Mouse (Mus musculus) ovary, postnatal 14 days (tissue): ENCODE measurements at regions not wholly inside any gene's neighbourhood (a gene's known extent, or its start where the extent isn't known, plus 50 kb on each side); places are given as distances from the start of the nearest gene placed in this dataset.

Experiments used
- DNase-seq: peaks from one replicate; pipeline ENCODE4 v3.0.0; 2022; ENCODE audit warnings: low spot score

GRCm38 (mm10) chr14:80484256-80484655 is 500.4 kb downstream of the Olfm4 start:
- DNase-seq: no peak

- DNase-seq: no peak
Measured at GRCm38 (mm10) chr14:80485149-80485548, 501.3 kb downstream of the Olfm4 start.

- DNase-seq: no peak
Measured at GRCm38 (mm10) chr14:80486605-80487004, 502.7 kb downstream of the Olfm4 start.

DNA sequence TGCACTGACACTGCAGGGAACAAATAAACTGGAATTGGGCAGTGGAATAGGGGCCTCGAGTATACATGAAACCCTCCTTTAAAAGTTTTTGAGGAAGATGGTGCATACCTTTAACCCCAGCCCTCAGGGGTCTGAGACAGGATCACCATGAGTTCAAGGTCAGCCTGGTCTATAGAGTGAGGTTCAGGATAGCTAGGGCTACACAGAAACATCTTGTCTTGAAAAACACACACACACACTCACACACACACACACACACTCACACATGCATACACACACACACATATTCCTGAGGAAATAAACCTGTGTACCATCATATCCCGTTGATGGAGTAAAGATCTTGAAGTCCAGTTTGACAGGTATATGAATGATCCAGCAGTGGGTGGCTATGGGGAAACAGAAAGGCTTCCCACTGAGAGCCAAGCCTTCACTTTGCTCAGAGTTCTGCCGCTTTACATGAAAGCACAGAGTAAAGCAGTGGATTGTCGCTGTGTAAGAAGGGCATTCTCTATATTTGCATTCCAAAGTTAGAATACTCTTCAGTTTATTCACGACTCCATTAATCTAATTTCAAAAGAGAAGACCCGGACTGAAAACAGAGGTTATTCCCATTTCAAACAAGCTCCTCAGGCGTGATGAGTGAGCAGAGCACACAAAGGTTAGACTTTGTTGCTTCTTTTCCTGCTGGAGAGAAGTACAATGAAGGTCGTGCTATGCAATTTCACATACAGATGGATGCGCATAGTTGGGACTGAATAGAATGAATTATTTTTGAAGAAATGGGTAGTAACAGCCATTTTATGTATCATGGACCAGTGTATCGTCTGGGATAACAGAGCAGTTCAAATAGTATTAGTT is 508.4 kb downstream of the Olfm4 start:
- DNase-seq: no peak

DNA sequence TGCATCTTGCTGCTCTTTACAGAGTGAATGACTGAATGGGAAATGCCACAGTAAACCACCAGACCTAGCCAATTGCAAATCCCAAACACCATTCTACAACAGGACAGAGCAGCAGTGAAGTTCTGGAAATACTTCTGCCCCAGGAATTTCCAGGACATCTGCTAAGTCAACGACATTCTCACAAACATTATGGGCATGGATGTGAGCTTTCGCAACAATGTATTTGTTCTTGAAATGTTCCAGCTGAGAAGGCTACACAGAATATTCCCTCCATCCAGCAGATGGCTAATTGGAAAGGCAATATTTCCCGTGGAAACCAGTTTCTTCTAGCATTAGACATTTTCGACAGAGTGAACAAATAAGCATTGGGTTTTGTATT is 509.0 kb downstream of the Olfm4 start:
- no peak for DNase-seq

- no peak for DNase-seq
Measured at GRCm38 (mm10) chr14:80504351-80504750, 520.5 kb downstream of the Olfm4 start.

DNA sequence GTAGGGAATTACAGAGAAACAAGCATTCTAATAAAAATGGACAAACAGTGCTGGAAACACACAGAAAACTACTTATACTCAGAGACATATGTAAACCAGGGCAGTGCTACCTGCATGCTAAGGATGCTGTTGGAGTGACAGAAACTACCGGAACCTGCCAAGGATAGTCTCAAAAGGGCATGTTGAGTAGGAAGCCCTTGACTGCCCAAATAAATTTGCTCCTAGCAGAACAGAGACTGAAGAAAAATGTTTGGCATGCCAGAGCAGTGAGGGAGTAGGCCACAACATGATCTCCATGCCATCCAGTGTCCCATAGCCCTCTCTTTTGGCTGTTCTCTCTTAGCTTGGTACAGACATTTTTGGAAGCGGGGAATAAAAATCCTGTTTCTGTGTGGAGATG is 532.7 kb downstream of the Olfm4 start:
- DNase-seq: no peak

DNA sequence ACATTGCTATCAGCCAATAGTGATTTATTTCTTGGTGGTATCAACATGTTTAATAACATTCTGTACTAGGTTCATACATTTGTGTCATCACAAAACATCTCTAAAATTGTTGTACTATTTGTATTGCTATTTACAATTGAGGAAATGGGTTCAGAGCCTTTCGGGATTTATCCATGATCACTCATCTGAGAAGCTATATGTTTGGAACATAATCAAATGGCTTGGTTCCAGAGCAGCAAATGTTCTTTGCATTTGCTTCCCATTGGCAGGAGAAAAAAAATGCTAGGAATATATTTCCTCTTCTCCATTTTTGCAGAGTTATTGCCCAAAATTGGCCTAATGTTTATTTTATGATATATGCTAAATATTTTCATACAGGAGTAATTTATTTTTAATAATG is 537.3 kb downstream of the Olfm4 start:
- DNase-seq: no peak

- no peak for DNase-seq
Measured at GRCm38 (mm10) chr14:80521631-80522030, 537.8 kb downstream of the Olfm4 start.

DNA sequence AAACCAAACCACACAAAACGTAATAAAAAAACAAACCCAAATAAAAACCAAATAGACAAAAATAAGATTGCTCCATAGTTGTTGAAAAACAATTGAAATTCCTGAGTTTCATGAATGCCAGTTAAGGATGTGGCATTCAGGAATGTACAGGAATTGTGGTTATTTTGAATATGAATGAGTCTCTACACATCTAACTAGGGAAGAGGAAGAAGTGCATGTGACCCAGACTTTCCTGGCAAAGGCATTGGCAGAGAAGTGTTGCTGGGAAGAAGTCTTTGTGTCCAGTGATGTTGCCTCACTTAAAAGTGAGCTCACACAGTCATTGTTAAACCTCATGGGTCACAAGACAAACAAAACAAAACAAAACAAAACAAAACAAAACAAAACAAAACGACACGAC is 538.7 kb downstream of the Olfm4 start:
- DNase-seq: no peak

DNA sequence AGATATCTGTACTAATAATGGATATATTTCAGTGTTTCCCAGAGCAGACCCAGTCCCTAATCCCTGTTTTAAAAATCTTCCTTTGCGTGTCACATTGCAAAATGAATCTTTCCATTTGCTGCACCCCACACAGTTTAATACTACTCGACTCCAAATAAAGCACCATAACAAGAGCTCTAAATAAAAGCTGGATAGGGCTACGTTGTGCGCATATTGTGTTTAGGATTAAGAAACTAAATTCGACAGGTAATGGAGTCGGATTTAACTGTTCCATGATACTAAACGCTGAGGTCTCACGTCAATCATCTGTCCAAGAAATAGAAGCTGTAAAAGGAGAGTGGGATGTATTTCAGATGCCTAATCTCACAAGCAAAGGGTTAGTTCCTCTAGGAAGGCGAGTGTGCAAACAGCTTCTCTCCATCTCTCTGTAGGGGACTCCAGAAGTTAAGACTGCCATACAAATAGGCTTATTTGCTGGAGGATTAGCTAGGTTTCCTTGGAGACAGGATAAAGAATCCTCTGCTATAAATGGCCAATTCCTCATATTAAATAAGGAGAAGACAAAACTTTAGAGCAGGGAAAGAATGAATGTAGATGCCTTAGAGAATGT is 544.6 kb downstream of the Olfm4 start:
- no peak for DNase-seq

- DNase-seq: no peak
Measured at GRCm38 (mm10) chr14:80536044-80536745, 552.3 kb downstream of the Olfm4 start.

- DNase-seq: no peak
Measured at GRCm38 (mm10) chr14:80559950-80560349, 576.1 kb downstream of the Olfm4 start.
